ENCODE assay signal across 9 mouse cellular contexts in genomic region chr14:25736589-25736988, GRCm38 (mm10). TPM values are rescaled to one million over a fixed set of nuclear protein-coding genes. Genes with fewer than 3 reads are reported as not detected.
DNase-seq lines count a peak whose midpoint lies in the region; ATAC-seq lines count a peak whose summit lies in the region.
"Had no signal": no experiment of that assay in that cellular context is flagged by ENCODE, and none has a peak within 500 bp of the region (broad histone marks: within the 10 kb centered on the region; RNA-seq: fewer than 3 reads in every experiment).

No protein-coding gene starts in this region.

- DNase-seq in neural tube, embryonic 10.5 days (ENCODE audit: extremely low spot score, low spot score), result no peak
- peak; percentile 72 to 81 for DNase-seq in frontal cortex, postnatal 14 days (ENCODE audit: low spot score in 2 of 2)
- DNase-seq in heart, postnatal 36 days, result peak; percentile 75 to 79
- DNase-seq in layer of hippocampus, adult 8-10 months (ENCODE audit: low spot score in 2 of 2), result peak; percentile 72 to 74
- DNase-seq in thymus, adult 18-20 months, result no peak

- H3K27ac ChIP-seq in neural tube, embryonic 13.5 days (replicated peaks), result peak overlapping the region; percentile 84
- H3K27ac ChIP-seq in lung, embryonic 16.5 days (ENCODE audit: low read length), result peak overlapping the region; percentile 61
- H3K27ac ChIP-seq in stomach, embryonic 15.5 days, result peak overlapping the region; percentile 72
- H3K27ac ChIP-seq: midbrain, embryonic 12.5 days had no signal

- H3K4me2 ChIP-seq in neural tube, embryonic 13.5 days, result no peak overlapping the region
- H3K4me2 ChIP-seq in lung, embryonic 16.5 days (ENCODE audit: low read depth, low read length), result no peak overlapping the region
- H3K4me2 ChIP-seq in stomach, embryonic 15.5 days, result no peak overlapping the region
- H3K4me2 ChIP-seq: midbrain, embryonic 12.5 days had no signal

- ATAC-seq in neural tube, embryonic 13.5 days (ENCODE audit: low read depth), result 0 out of 2 replicates have a peak, but pooled peaks have one; percentile 20
- peak; percentile 83 for ATAC-seq in lung, embryonic 16.5 days (ENCODE audit: low read depth)
- ATAC-seq in stomach, embryonic 15.5 days (ENCODE audit: insufficient read depth, low FRiP score, low read depth), result peak; percentile 68; the same call in 1 of the 2 replicates

- H3K4me1 ChIP-seq in neural tube, embryonic 13.5 days (replicated peaks), result peaks cover 64% of the 10 kb centered on the region
- peaks cover 54% of the 10 kb centered on the region for H3K4me1 ChIP-seq in lung, embryonic 16.5 days (replicated peaks; ENCODE audit: control insufficient read depth, insufficient read depth, low read length)
- peaks cover 59% of the 10 kb centered on the region for H3K4me1 ChIP-seq in stomach, embryonic 15.5 days

- intact Hi-C loops in heart, postnatal 36 days (cut with DNase I), result no loop called here

- H3K27me3 ChIP-seq in neural tube, embryonic 13.5 days, result no peaks in the 10 kb centered on the region
- H3K27me3 ChIP-seq in lung, embryonic 16.5 days (ENCODE audit: control insufficient read depth, insufficient read depth, low read depth, low read length), result no peaks in the 10 kb centered on the region
- H3K27me3 ChIP-seq in stomach, embryonic 15.5 days (replicated peaks), result no peaks in the 10 kb centered on the region
- H3K27me3 ChIP-seq: midbrain, embryonic 12.5 days had no signal

- no peaks in the 10 kb centered on the region for H3K36me3 ChIP-seq in neural tube, embryonic 13.5 days
- H3K36me3 ChIP-seq in lung, embryonic 16.5 days (ENCODE audit: control insufficient read depth, insufficient read depth, low read length), result no peaks in the 10 kb centered on the region
- no peaks in the 10 kb centered on the region for H3K36me3 ChIP-seq in stomach, embryonic 15.5 days
- H3K36me3 ChIP-seq: midbrain, embryonic 12.5 days had no signal

- WGBS in neural tube, embryonic 13.5 days, result 65% methylated on average over 6 of the region's 6 CpGs
- WGBS in lung, embryonic 16.5 days, result 35% methylated on average over 6 of the region's 6 CpGs
- WGBS in stomach, embryonic 15.5 days, result 38% methylated on average over 6 of the region's 6 CpGs

- H3K4me3 ChIP-seq in neural tube, embryonic 13.5 days, result no peak overlapping the region
- H3K4me3 ChIP-seq in lung, embryonic 16.5 days (ENCODE audit: low read length), result no peak overlapping the region
- H3K4me3 ChIP-seq in stomach, embryonic 15.5 days (replicated peaks), result no peak overlapping the region
- H3K4me3 ChIP-seq: midbrain, embryonic 12.5 days had no signal

- H3K9me3 ChIP-seq in neural tube, embryonic 13.5 days, result no peaks in the 10 kb centered on the region
- no peaks in the 10 kb centered on the region for H3K9me3 ChIP-seq in lung, embryonic 16.5 days (ENCODE audit: control insufficient read depth, low read length)
- no peaks in the 10 kb centered on the region for H3K9me3 ChIP-seq in stomach, embryonic 15.5 days
- H3K9me3 ChIP-seq: midbrain, embryonic 12.5 days had no signal

- no peak overlapping the region for H3K9ac ChIP-seq in neural tube, embryonic 13.5 days
- H3K9ac ChIP-seq in lung, embryonic 16.5 days (ENCODE audit: low read length), result no peak overlapping the region
- H3K9ac ChIP-seq in stomach, embryonic 15.5 days, result no peak overlapping the region
- H3K9ac ChIP-seq: midbrain, embryonic 12.5 days had no signal

RNA-seq across cellular contexts. Expression of gene Zcchc24, which starts 32.2 kb away (rescaled TPM):
- 14.2 and 16.7 TPM in 2 replicates for polyA plus RNA-seq in neural tube, embryonic 13.5 days (2015; fragmentation: Nextera tagmentation; extraction: Ambion mirVana)
- total RNA-seq in heart, postnatal 36 days (2021), result 10 to 100 TPM; 35.0 to 39.0 TPM
- 10 to 100 TPM; 60.5 to 69.2 (median 63.8) TPM for total RNA-seq in layer of hippocampus, adult 8-10 months (2022)
- 12.8 and 14.6 TPM in 2 replicates for polyA plus RNA-seq in lung, embryonic 16.5 days (2015; fragmentation: Nextera tagmentation; extraction: Ambion mirVana)
- 25.7 and 26.9 TPM in 2 replicates for polyA plus RNA-seq in stomach, embryonic 15.5 days (2015; fragmentation: Nextera tagmentation; extraction: Ambion mirVana)

RNA-seq across cellular contexts. Expression of gene Ppif, which starts 42.6 kb away (rescaled TPM):
- 27.6 and 31.0 TPM in 2 replicates for polyA plus RNA-seq in neural tube, embryonic 13.5 days (2015; fragmentation: Nextera tagmentation; extraction: Ambion mirVana)
- total RNA-seq in heart, postnatal 36 days (2021), result 100 to 1,000 TPM; 294 to 308 TPM
- 10 to 100 TPM; 25.5 to 30.6 (median 27.9) TPM for total RNA-seq in layer of hippocampus, adult 8-10 months (2022)
- polyA plus RNA-seq in lung, embryonic 16.5 days (2015; fragmentation: Nextera tagmentation; extraction: Ambion mirVana), result 25.6 and 29.9 TPM in 2 replicates
- polyA plus RNA-seq in stomach, embryonic 15.5 days (2015; fragmentation: Nextera tagmentation; extraction: Ambion mirVana), result 47.7 and 48.5 TPM in 2 replicates

Comparison
In these comparisons a context has a peak if more than half of its experiments do, and no peak if none do; other contexts are left out.
1. ATAC-seq: peak in every context shown above with its lines; median percentile 83 in lung, embryonic 16.5 days; 68 in stomach, embryonic 15.5 days; 20 in neural tube, embryonic 13.5 days.
2. DNase-seq: peak in frontal cortex, postnatal 14 days (2 of 2), heart, postnatal 36 days (2 of 2) and layer of hippocampus, adult 8-10 months (2 of 2); none in neural tube, embryonic 10.5 days (single experiment) and thymus, adult 18-20 months (0 of 2).
3. Peak in every context shown above with its lines, with median percentiles within 50 percentile points of each other: H3K27ac ChIP-seq.